Mouse (Mus musculus): ENCODE results near the gene Slc25a44. TPM values are rescaled to one million over a fixed set of nuclear protein-coding genes. Genes with fewer than 3 reads are reported as not detected.
A peak's percentile ranks its signal among the peaks of the same experiment; 100 is the strongest.

Slc25a44 gene
- polyA plus RNA-seq, 1 experiment = not detected

DNA sequence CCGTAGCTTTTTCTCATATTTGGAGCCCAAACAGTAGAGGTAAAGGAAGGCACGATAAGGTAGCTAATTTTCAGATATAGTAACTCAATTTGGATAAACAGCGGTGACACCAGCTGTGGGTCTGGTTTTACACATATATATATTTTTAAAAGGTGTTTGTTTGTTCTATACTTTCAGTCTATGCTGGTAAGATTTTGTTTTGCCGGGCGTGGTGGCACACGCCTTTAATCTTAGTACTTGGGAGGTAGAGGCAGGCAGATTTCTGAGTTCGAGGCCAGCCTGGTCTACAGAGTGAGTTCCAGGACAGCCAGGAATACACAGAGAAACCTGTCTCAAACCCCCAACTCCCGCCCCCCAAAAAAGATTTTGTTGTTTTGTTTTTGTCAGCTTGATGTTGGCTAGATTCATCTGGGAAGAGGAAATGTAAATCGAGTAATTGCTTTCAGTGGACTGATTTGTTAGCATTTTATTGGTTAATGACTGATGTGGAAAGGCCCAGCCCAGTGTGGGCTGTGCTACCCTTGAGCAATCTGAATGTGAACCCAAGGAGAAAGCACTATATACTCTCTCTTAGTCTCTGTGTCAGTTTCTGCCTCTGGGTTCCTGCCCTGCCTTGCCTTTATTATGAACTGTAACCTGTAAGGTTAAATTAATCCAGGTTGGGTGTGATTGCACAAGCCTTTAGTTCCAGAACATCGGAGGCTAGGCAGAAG, 925 bp upstream of the Slc25a44 start:
- TF ChIP-seq POLR2A (IDR thresholded peaks at IDR 0.05; ENCODE audit: insufficient read depth, low read depth, low read length) = no peak
- no peak for TF ChIP-seq CTCF (IDR thresholded peaks at IDR 0.05; ENCODE audit: insufficient read depth, low read depth, low read length)
- 78% methylated on average over 10 of the region's 10 CpGs for WGBS
- Histone ChIP-seq H3K4me1 (ENCODE audit: control insufficient read depth, insufficient read depth, low read length) (peaks cover 15% of the 10 kb centered on the region), H3K27ac (ENCODE audit: insufficient read depth, low read depth, low read length) (no peak overlapping the region), H3K4me3 (ENCODE audit: insufficient read depth, low read depth, low read length) (no peak overlapping the region)

DNA sequence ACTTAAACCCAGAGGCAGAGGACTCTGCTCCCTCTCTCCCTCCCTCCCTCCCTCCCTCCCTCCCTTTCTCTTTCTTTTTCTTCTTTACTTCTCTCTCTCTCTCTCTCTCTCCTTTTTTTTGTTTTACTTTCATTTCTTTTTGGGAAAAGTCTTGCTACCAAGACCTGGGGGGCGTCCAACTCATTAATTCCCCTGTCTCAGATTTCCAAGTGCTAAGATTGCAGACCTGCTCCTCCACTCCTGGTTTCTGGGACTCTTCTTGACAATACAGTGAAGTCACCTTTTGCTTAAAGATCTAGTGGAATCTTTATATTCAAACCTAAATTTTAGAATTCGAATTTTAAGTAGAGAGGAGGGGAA, 371 bp upstream of the Slc25a44 start:
- no peak overlapping the region for H3K4me3 ChIP-seq (ENCODE audit: insufficient read depth, low read depth, low read length)
- peaks cover 20% of the 10 kb centered on the region for H3K4me1 ChIP-seq (ENCODE audit: control insufficient read depth, insufficient read depth, low read length)
- TF ChIP-seq CTCF (IDR thresholded peaks at IDR 0.05; ENCODE audit: insufficient read depth, low read depth, low read length) (no peak), POLR2A (IDR thresholded peaks at IDR 0.05; ENCODE audit: insufficient read depth, low read depth, low read length) (no peak)
- 10% methylated on average over 2 of the region's 2 CpGs for WGBS
- no peak overlapping the region for H3K27ac ChIP-seq (ENCODE audit: insufficient read depth, low read depth, low read length)

DNA sequence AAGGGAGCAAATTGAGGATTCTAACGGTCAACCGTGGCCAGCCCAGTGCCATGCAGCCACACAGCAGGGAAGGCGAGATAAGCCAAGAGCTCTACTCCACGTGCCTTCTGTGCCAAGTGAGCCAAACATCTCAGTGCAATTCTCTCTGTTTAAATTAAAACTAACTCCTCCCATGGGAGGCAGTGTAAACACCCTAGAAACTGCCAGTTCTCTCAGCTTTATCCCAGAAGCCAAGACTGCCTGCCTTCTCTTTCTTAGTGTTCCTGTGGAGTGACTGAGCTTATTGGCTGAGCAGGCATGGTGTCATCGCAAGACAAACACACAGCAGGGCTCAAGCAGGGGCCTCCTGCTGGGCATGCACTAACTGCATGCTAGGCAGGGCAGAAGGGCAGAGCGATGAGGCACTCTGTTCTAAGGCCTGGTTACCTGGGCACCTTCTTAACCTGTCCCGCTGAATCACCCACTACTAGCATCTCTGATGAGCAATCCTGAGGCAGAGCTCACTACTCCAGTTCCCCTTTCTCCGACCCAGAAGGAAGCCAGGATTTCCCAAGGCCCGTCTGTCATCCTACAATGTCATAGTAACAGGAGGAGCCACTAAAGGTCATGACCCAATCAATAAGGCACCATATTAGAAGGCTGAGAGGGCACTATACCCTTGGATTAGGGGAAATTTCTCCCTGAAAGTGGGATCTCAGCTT, 2.8 kb downstream of the Slc25a44 start:
- Histone ChIP-seq H3K27ac (ENCODE audit: insufficient read depth, low read depth, low read length) (peak overlapping the region; percentile 19; the same call in 1 of the 2 replicates), H3K4me3 (ENCODE audit: insufficient read depth, low read depth, low read length) (no peak overlapping the region), H3K4me1 (ENCODE audit: control insufficient read depth, insufficient read depth, low read length) (peaks cover 32% of the 10 kb centered on the region)
- WGBS = 20% methylated on average over 9 of the region's 9 CpGs
- TF ChIP-seq CTCF (IDR thresholded peaks at IDR 0.05; ENCODE audit: insufficient read depth, low read depth, low read length) = no peak

GRCm38 (mm10) chr3:88420771-88421170, 4.2 kb downstream of the Slc25a44 start:
- TF ChIP-seq POLR2A (IDR thresholded peaks at IDR 0.05; ENCODE audit: insufficient read depth, low read depth, low read length) (no peak), CTCF (IDR thresholded peaks at IDR 0.05; ENCODE audit: insufficient read depth, low read depth, low read length) (no peak)
- peaks cover 35% of the 10 kb centered on the region for H3K4me1 ChIP-seq (ENCODE audit: control insufficient read depth, insufficient read depth, low read length)
- WGBS = 94% methylated on average over 19 of the region's 19 CpGs
- no peak overlapping the region for H3K27ac ChIP-seq (ENCODE audit: insufficient read depth, low read depth, low read length)
- no peak overlapping the region for H3K4me3 ChIP-seq (ENCODE audit: insufficient read depth, low read depth, low read length)

GRCm38 (mm10) chr3:88418016-88418415, 6.9 kb downstream of the Slc25a44 start:
- Histone ChIP-seq H3K4me1 (ENCODE audit: control insufficient read depth, insufficient read depth, low read length) (peaks cover 37% of the 10 kb centered on the region), H3K27ac (ENCODE audit: insufficient read depth, low read depth, low read length) (no peak overlapping the region), H3K4me3 (ENCODE audit: insufficient read depth, low read depth, low read length) (no peak overlapping the region)
- 83% methylated on average over 6 of the region's 6 CpGs for WGBS
- TF ChIP-seq POLR2A (IDR thresholded peaks at IDR 0.05; ENCODE audit: insufficient read depth, low read depth, low read length) = no peak
- TF ChIP-seq CTCF (IDR thresholded peaks at IDR 0.05; ENCODE audit: insufficient read depth, low read depth, low read length) = no peak

- Histone ChIP-seq H3K4me1 (ENCODE audit: control insufficient read depth, insufficient read depth, low read length) (peaks cover 21% of the 10 kb centered on the region), H3K4me3 (ENCODE audit: insufficient read depth, low read depth, low read length) (no peak overlapping the region), H3K27ac (ENCODE audit: insufficient read depth, low read depth, low read length) (no peak overlapping the region)
- TF ChIP-seq POLR2A (IDR thresholded peaks at IDR 0.05; ENCODE audit: insufficient read depth, low read depth, low read length) = no peak
- 86% methylated on average over 4 of the region's 4 CpGs for WGBS
Measured at GRCm38 (mm10) chr3:88415668-88416067, 9.3 kb downstream of the Slc25a44 start.

- Histone ChIP-seq H3K4me1 (ENCODE audit: control insufficient read depth, insufficient read depth, low read length) (peaks cover 15% of the 10 kb centered on the region), H3K27ac (ENCODE audit: insufficient read depth, low read depth, low read length) (no peak overlapping the region), H3K4me3 (ENCODE audit: insufficient read depth, low read depth, low read length) (no peak overlapping the region)
- WGBS = 87% methylated on average over 11 of the region's 11 CpGs
- TF ChIP-seq POLR2A (IDR thresholded peaks at IDR 0.05; ENCODE audit: insufficient read depth, low read depth, low read length) = no peak
- TF ChIP-seq CTCF (IDR thresholded peaks at IDR 0.05; ENCODE audit: insufficient read depth, low read depth, low read length) = no peak
Measured at GRCm38 (mm10) chr3:88412636-88413035, 12.3 kb downstream of the Slc25a44 start.

GRCm38 (mm10) chr3:88411681-88412080, 13.3 kb downstream of the Slc25a44 start:
- TF ChIP-seq POLR2A (IDR thresholded peaks at IDR 0.05; ENCODE audit: insufficient read depth, low read depth, low read length) = no peak
- TF ChIP-seq CTCF (IDR thresholded peaks at IDR 0.05; ENCODE audit: insufficient read depth, low read depth, low read length) = no peak
- peaks cover 12% of the 10 kb centered on the region for H3K4me1 ChIP-seq (ENCODE audit: control insufficient read depth, insufficient read depth, low read length)
- WGBS = 90% methylated on average over 4 of the region's 4 CpGs
- H3K27ac ChIP-seq (ENCODE audit: insufficient read depth, low read depth, low read length) = no peak overlapping the region
- H3K4me3 ChIP-seq (ENCODE audit: insufficient read depth, low read depth, low read length) = no peak overlapping the region

GRCm38 (mm10) chr3:88410645-88411031, 14.3 kb downstream of the Slc25a44 start:
- Histone ChIP-seq H3K4me1 (ENCODE audit: control insufficient read depth, insufficient read depth, low read length) (peaks cover 7% of the 10 kb centered on the region), H3K4me3 (ENCODE audit: insufficient read depth, low read depth, low read length) (no peak overlapping the region), H3K27ac (ENCODE audit: insufficient read depth, low read depth, low read length) (peak overlapping the region; percentile 34)
- TF ChIP-seq POLR2A (IDR thresholded peaks at IDR 0.05; ENCODE audit: insufficient read depth, low read depth, low read length) (no peak), CTCF (IDR thresholded peaks at IDR 0.05; ENCODE audit: insufficient read depth, low read depth, low read length) (no peak)
- WGBS = 24% methylated on average over 7 of the region's 7 CpGs

Measured in olfactory bulb, adult 2 months (tissue).